Mouse (Mus musculus) kidney, adult 2 months (tissue): ENCODE data around the gene Zfyve19.

Source experiments
- CTCF ChIP-seq: fragments of 200-500 bp; conservative IDR thresholded peaks from 2 replicates; pipeline ENCODE4 v1.5.1; 2011; ENCODE audit warnings: low read depth, mild to moderate bottlenecking, control low read depth, low read length, moderate library complexity, mixed read lengths; ENCODE audit not compliant: insufficient read depth, insufficient read length
- POLR2A ChIP-seq: fragments of 200-500 bp; IDR thresholded peaks from one replicate; pipeline ENCODE4 v1.6.1; 2011; ENCODE audit warnings: low read depth, low read length, control low read depth

DNA sequence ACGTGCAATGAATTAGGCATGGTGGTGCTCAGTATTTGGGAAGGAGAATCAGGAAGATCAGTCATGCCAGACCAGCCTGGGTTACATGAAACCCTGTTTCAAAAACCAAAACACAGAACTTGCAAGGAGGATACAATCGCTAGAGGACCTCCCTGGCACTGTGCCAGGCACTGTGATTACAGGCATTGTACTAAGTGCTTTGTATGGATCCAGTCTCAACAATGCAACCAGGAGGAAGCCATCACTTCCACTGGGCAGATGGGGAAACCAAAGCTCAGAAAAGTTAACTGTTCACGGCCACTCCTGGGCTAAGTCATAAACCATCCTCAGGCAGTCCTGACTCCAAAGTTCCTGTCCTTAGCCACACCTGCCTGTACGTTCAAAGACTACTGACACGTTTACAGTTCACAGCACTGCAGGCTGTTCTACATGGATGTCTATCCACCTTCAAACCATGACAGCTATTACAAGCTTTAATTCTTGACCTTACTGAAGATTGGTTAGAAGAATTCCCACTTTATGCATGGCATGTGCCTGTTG is 5.4 kb upstream of the Zfyve19 start:
- TF ChIP-seq CTCF (no peak), POLR2A (no peak)
